Mouse (Mus musculus): ENCODE measurements around the gene Bahd1.

- TF ChIP-seq POLR2A (IDR thresholded peaks at IDR 0.05; ENCODE audit: low read depth, low read length): peak; percentile 36; the same call in 1 of the 2 replicates
- TF ChIP-seq CTCF (IDR thresholded peaks at IDR 0.05; ENCODE audit: extremely low read depth, insufficient read depth, insufficient read length, insufficient replicate concordance): no peak
Measured at GRCm38 (mm10) chr2:118926361-118926997, 26.3 kb downstream of the Bahd1 start, which contains the start of gene Chst14.

All from spleen, adult 2 months (tissue).